Comparison of ENCODE assay signal across 11 mouse cellular contexts in genomic region chr7:27607580-27607979, GRCm38 (mm10). TPM values are rescaled to one million over a fixed set of nuclear protein-coding genes. Genes with fewer than 3 reads are reported as not detected.
DNase-seq lines count a peak whose midpoint lies in the region; ATAC-seq and TF ChIP-seq lines count a peak whose summit lies in the region.
"Had no signal": no experiment of that assay in that cellular context is flagged by ENCODE, and none has a peak within 500 bp of the region (broad histone marks: within the 10 kb centered on the region; RNA-seq: fewer than 3 reads in every experiment).

No protein-coding gene starts in this region.

- H3K27ac ChIP-seq in cerebellum, adult 2 months (ENCODE audit: insufficient read depth, low read length): peak overlapping the region; percentile 98
- H3K27ac ChIP-seq in heart, adult 2 months: peak overlapping the region; percentile 62
- H3K27ac ChIP-seq: liver, embryonic 15.5 days had no signal

- TF ChIP-seq CTCF in cerebellum, adult 2 months (IDR thresholded peaks at IDR 0.05; ENCODE audit: borderline replicate concordance, insufficient read depth, low read depth, low read length): no peak
- TF ChIP-seq CTCF in heart, adult 2 months (IDR thresholded peaks at IDR 0.05): no peak

- no peak overlapping the region for H3K9ac ChIP-seq in heart, adult 2 months (ENCODE audit: low read depth, low read length)
- H3K9ac ChIP-seq: liver, embryonic 15.5 days; stomach, embryonic 15.5 days had no signal

- H3K4me3 ChIP-seq in cerebellum, adult 2 months (replicated peaks; ENCODE audit: insufficient read depth, low read depth, low read length): no peak overlapping the region
- no peak overlapping the region for H3K4me3 ChIP-seq in heart, adult 2 months
- H3K4me3 ChIP-seq: erythroblast, embryonic 14.5 days; liver, embryonic 15.5 days; stomach, embryonic 15.5 days had no signal

- H3K27me3 ChIP-seq in cerebellum, adult 2 months (ENCODE audit: control insufficient read depth, insufficient read depth, low read length): no peaks in the 10 kb centered on the region
- no peaks in the 10 kb centered on the region for H3K27me3 ChIP-seq in heart, adult 2 months (ENCODE audit: control insufficient read depth, insufficient read depth, low read length)
- H3K27me3 ChIP-seq: liver, embryonic 15.5 days; stomach, embryonic 15.5 days had no signal

- H3K79me2 ChIP-seq in heart, adult 2 months (replicated peaks; ENCODE audit: control insufficient read depth, insufficient read depth, low read length): peaks cover 5% of the 10 kb centered on the region

- H3K4me1 ChIP-seq in cerebellum, adult 2 months (ENCODE audit: control insufficient read depth, insufficient read depth, low read length): peaks cover 86% of the 10 kb centered on the region
- peaks cover 21% of the 10 kb centered on the region for H3K4me1 ChIP-seq in heart, adult 2 months (ENCODE audit: control insufficient read depth, insufficient read depth, low read length)

- peak; percentile 65 to 77 for DNase-seq in layer of hippocampus, postnatal 10 days (ENCODE audit: low spot score in 2 of 2)
- no peak for DNase-seq in layer of hippocampus, adult 18-20 months (ENCODE audit: low spot score in 2 of 2)
- peak; percentile 93 to 95 for DNase-seq in cerebellum, adult 2 months
- peak; percentile 80 to 89 for DNase-seq in heart, adult 2 months
- DNase-seq in kidney, adult 8-10 months: peak; percentile 78 to 87
- DNase-seq in lung, postnatal 36 days: peak; percentile 80
- DNase-seq in embryo, embryonic 11 days: no peak

- ATAC-seq in megakaryocyte-erythroid progenitor cell, adult 5-6 weeks (replicated peaks; ENCODE audit: low FRiP score, low TSS enrichment, poor library complexity, severe bottlenecking): no peak

- intact Hi-C loops in heart, adult 2 months (cut with DNase I): loop anchor here (2.0 to 5.0 kb wide), 2 partner anchors 15 to 35 kb away; no protein-coding TSS in a partner anchor

- peak; percentile 94 for TF ChIP-seq EP300 in heart, adult 2 months (IDR thresholded peaks at IDR 0.05; ENCODE audit: insufficient read depth, low read depth, low read length)

- WGBS in cerebellum, adult 2 months: 2% methylated on average over 5 of the region's 5 CpGs
- WGBS in heart, adult 2 months: 46% methylated on average over 5 of the region's 5 CpGs

- no peaks in the 10 kb centered on the region for H3K36me3 ChIP-seq in heart, adult 2 months (ENCODE audit: control insufficient read depth, insufficient read depth, low read length)

- TF ChIP-seq POLR2A in cerebellum, adult 2 months (IDR thresholded peaks at IDR 0.05; ENCODE audit: borderline replicate concordance, insufficient read depth, low read length): peak; percentile 46; the same call in 1 of the 2 replicates
- TF ChIP-seq POLR2A in heart, adult 2 months (IDR thresholded peaks at IDR 0.05; ENCODE audit: insufficient read depth, low read depth, low read length): no peak; the same call in 1 of the 2 replicates

RNA-seq across cellular contexts. Expression of gene Akt2, which starts 16.2 kb away (rescaled TPM):
- 10 to 100 TPM; 92.7 to 94.8 TPM for total RNA-seq in layer of hippocampus, postnatal 10 days (2021)
- total RNA-seq in layer of hippocampus, adult 18-20 months (2021): 100 to 1,000 TPM in 1 of 2 experiments, 10 to 100 TPM in 1; 88.8 to 103 TPM
- 106 and 119 TPM in 2 replicates for polyA plus RNA-seq in cerebellum, adult 2 months (2012; rRNA removed)
- total RNA-seq in heart, adult 2 months (2021): 100 to 1,000 TPM; 181 to 219 TPM
- polyA plus RNA-seq in heart, adult 2 months (2012; rRNA removed): 134 and 181 TPM in 2 replicates
- 61.9 and 65.5 TPM in 2 replicates for total RNA-seq in megakaryocyte-erythroid progenitor cell, adult 5-6 weeks (2014; fragmentation: Nextera tagmentation)
- total RNA-seq in megakaryocyte-erythroid progenitor cell, adult 5-6 weeks (2017): 60.3 and 82.2 TPM in 2 replicates

RNA-seq across cellular contexts. Expression of gene Ttc9b, which starts 46.1 kb away (rescaled TPM):
- 100 to 1,000 TPM; 106 to 114 TPM for total RNA-seq in layer of hippocampus, postnatal 10 days (2021)
- total RNA-seq in layer of hippocampus, adult 18-20 months (2021): 10 to 100 TPM; 45.3 to 45.7 TPM
- polyA plus RNA-seq in cerebellum, adult 2 months (2012; rRNA removed): 62.2 and 67.5 TPM in 2 replicates
- not detected for total RNA-seq in heart, adult 2 months (2021)
- not detected in 2 replicates for polyA plus RNA-seq in heart, adult 2 months (2012; rRNA removed)
- total RNA-seq in megakaryocyte-erythroid progenitor cell, adult 5-6 weeks (2014; fragmentation: Nextera tagmentation): not detected in 2 replicates
- total RNA-seq in megakaryocyte-erythroid progenitor cell, adult 5-6 weeks (2017): not detected in 2 replicates
- polyA plus RNA-seq: erythroblast, embryonic 14.5 days had no signal

RNA-seq across cellular contexts. Expression of gene 2310022A10Rik, which starts 54.5 kb away (rescaled TPM):
- total RNA-seq in layer of hippocampus, postnatal 10 days (2021): 10 to 100 TPM; 21.4 to 26.2 TPM
- total RNA-seq in layer of hippocampus, adult 18-20 months (2021): 10 to 100 TPM; 24.7 to 26.5 TPM
- 45.7 and 46.2 TPM in 2 replicates for polyA plus RNA-seq in cerebellum, adult 2 months (2012; rRNA removed)
- total RNA-seq in heart, adult 2 months (2021): 10 to 100 TPM; 72.0 to 72.1 TPM
- 79.5 and 87.4 TPM in 2 replicates for polyA plus RNA-seq in heart, adult 2 months (2012; rRNA removed)
- 30.3 and 38.1 TPM in 2 replicates for total RNA-seq in megakaryocyte-erythroid progenitor cell, adult 5-6 weeks (2014; fragmentation: Nextera tagmentation)
- 2.3 and 31.3 TPM in 2 replicates for total RNA-seq in megakaryocyte-erythroid progenitor cell, adult 5-6 weeks (2017)

RNA-seq across cellular contexts. Expression of gene Pld3, which starts 54.6 kb away (rescaled TPM):
- 100 to 1,000 TPM; 468 to 470 TPM for total RNA-seq in layer of hippocampus, postnatal 10 days (2021)
- 100 to 1,000 TPM; 575 to 580 TPM for total RNA-seq in layer of hippocampus, adult 18-20 months (2021)
- polyA plus RNA-seq in cerebellum, adult 2 months (2012; rRNA removed): 220 and 242 TPM in 2 replicates
- 10 to 100 TPM; 22.9 to 30.6 TPM for total RNA-seq in heart, adult 2 months (2021)
- polyA plus RNA-seq in heart, adult 2 months (2012; rRNA removed): 54.8 and 68.1 TPM in 2 replicates
- 9.4 and 9.8 TPM in 2 replicates for total RNA-seq in megakaryocyte-erythroid progenitor cell, adult 5-6 weeks (2014; fragmentation: Nextera tagmentation)
- 2.4 and 7.8 TPM in 2 replicates for total RNA-seq in megakaryocyte-erythroid progenitor cell, adult 5-6 weeks (2017)

Comparison
In these comparisons a context has a peak if more than half of its experiments do, and no peak if none do; other contexts are left out.
1. DNase-seq: peak in layer of hippocampus, postnatal 10 days (2 of 2), cerebellum, adult 2 months (2 of 2), heart, adult 2 months (2 of 2), kidney, adult 8-10 months (2 of 2) and lung, postnatal 36 days (single experiment); none in layer of hippocampus, adult 18-20 months (0 of 2) and embryo, embryonic 11 days (single experiment).
2. RNA of gene Ttc9b, which starts 46.1 kb away (total RNA-seq): 106 to 114 TPM in layer of hippocampus, postnatal 10 days and 45.3 to 45.7 TPM in layer of hippocampus, adult 18-20 months; not detected in heart, adult 2 months and not detected in megakaryocyte-erythroid progenitor cell, adult 5-6 weeks; every median in the first group is over 10 times any median in the second.